Mouse (Mus musculus) layer of hippocampus, postnatal 36 days (tissue): ENCODE data around the gene Kcnd1. TPM values are rescaled to one million over a fixed set of nuclear protein-coding genes. Genes with fewer than 3 reads are reported as not detected.
"Not testable (repeated sequence)": the region's sequence is repeated elsewhere in the genome, so short reads cannot be mapped to it uniquely, and the experiment has no call there.

Experiments
- DNase-seq, 2 experiments: peaks; one replicate each; pipeline ENCODE4 v3.0.0; 2022
- total RNA-seq, 2 experiments: library from RNA; stranded (reverse); gene quantifications; 2 replicates each; pipeline ENCODE4 v1.2.3; 2021

Kcnd1 gene
- 10 to 100 TPM in 1 of 2 experiments, 1 to 10 TPM in 1; 7.3 to 10.3 TPM for total RNA-seq

DNA sequence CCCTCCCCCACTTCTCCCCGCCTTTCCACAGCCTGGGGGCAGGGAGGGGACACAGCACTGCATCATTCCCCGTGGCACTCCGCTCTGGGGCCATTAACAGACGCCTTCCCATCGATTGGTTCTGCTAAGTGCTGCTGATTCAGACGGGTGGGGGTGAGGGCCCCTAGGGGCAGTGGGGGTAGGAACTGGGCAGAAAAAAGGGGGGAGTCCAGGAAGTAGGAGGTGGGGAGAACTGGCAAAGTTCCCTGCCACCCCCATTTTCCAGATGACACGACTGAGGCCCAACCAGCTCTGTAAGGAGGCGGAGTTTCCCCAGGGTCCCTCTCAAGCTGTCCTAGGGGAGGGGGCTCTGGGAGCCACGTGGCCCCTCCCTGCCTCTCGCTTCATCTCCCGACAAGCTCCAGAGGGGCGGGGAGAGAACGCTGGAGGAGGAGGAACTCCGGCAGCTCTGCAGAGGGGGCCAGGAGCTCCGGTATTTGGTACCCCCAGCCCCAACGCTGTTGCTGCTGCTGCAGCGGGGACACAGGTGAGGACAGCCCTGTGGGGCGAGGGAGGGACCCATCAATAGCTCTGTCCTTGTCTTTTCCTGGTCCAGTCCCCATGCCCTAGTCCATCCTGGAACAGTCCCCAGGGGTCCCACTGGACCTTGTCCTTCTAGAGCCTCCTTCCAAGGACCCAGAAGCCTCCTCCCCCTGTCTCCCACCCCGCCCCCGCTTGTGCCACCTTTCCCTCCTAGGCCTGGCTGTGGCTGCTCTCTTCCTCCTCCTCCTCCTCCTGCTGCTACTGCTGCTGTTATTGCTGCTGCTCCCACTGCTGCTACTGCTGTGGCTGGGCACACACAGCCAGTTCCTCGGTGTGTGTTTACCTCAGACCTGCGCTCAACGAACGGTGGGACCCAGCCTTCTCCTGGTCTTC lies at the start of gene Kcnd1:
Kcnd1 (plus strand) TSS at position 425 of the 915 bp plus-strand sequence.
- peak; percentile 38 to 48 for DNase-seq

- no peak for DNase-seq
Observed at GRCm38 (mm10) chrX:7772766-7773165, 49.3 kb upstream of the Kcnd1 start.

- no peak for DNase-seq
Observed at GRCm38 (mm10) chrX:7775501-7776205, 46.4 kb upstream of the Kcnd1 start.

DNA sequence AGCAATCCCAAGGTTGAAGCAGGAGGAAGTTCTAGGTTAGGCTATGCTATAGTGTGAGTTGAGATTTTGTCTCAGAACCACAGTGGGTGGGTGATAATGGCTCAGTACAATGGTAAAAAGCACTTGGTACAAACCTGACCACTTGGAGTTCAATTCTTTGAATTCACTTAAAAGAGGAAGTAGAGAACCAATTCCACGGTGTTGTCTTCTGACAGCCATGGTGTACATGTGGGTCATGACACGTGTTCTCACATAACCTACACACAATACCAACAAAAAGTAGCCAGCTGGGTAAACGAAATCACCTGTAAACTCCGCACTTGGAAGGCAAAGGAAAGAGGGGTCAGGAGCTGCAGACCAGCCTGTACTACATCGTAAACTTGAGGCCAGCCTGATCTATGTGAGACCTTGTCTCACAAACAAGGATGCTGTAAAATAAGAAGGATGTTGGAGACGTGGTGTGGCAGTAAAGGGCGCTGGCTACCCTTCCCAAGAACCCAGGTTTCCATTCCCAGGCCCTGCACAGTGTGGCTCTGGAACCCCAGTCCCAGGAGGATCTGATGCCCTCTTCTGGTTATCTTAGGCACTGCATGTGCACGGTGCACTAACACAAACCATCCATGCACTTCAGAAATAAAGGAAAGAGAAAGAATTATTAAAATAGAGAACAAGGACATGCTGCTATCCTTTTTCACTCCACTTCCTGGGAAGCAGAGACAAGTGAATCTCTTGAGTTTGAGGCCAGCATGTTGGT lies 45.6 kb upstream of the Kcnd1 start:
- no peak for DNase-seq

DNA sequence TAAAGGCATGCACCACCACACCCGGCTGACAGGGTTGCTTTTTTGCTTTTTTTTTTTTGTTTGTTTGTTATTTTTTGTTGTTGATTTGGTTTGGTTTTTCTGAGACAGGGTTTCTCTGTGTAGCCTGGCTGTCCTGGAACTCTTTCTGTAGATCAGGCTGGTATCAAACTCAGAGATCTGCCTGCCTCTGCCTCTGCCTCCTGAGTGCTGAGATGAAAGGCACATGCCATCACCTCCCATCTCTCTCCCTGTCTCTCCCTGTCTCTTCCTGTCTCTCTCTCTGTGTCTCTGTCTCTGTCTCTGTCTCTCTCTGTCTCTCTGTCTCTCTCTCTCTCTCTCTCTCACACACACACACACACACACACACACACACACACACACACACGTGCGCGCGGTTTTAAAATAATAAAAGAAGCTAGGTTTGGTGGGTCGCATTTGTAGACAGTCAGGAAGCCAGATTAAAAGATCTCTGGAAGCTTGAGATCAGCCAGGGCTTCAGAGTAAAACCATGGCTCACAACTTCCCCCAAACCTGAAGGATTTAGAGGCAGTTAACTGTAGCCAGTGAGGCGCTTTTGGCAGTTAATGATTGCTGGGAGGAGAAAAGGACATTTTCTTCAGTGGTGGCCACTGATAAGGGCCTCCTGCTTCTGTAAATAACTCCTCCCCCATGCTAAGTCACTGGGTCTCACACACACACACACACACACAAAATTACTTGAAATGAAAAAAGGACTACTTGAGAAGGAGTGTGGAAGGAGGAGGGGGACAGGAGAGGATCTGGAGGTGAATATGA lies 43.4 kb upstream of the Kcnd1 start:
- DNase-seq: no peak

GRCm38 (mm10) chrX:7779294-7779693 lies 42.8 kb upstream of the Kcnd1 start:
- no peak for DNase-seq

DNA sequence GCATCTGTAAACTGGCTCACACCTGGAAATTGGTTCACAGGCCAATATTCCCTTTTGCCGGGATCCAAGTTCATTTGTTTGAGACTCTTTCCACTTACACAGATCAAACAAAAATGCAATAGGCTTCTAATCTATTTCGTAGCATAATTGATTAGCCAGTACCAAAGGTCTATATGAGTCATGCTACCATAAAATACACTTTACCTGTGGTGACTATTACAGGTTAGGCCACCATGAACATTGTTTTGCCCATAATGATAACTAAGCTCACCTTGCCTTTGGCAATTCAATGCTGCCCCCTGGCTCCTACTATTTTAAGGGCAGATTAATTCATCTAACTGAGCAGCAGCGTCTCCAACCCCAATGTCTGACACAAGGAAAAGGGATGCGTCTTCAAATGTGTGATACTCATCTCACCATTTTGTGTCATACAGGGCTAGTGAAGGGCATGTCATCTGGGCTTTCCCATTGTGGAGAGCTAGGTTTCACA lies 39.4 kb upstream of the Kcnd1 start:
- DNase-seq: no peak

GRCm38 (mm10) chrX:7789542-7790136 lies 32.5 kb upstream of the Kcnd1 start, which contains the start of gene Gripap1:
Gripap1 (plus strand) TSS chrX:7789765.
- peak; percentile 52 to 70 for DNase-seq

GRCm38 (mm10) chrX:7790309-7790708 lies 31.8 kb upstream of the Kcnd1 start:
- no peak for DNase-seq

GRCm38 (mm10) chrX:7793361-7793760 lies 28.7 kb upstream of the Kcnd1 start:
- no peak for DNase-seq

DNA sequence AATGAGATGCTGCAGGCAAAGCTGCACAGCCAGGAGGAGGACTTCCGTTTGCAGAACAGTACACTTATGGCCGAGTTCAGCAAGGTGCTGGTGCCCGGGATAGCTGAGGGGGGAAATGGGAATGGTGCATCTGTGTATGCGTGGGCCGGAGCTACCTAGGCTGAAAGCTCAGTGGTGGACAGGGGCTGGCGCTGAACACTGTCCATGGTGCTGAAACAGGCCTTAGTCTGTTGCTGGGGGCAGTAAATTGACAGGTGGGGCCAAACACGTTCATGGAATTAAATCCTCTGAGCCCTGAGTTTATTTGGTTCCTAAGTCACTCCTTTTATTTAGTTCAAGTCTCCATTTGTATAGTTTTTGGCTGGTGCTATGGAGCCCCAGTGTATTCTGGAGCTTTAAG lies 27.1 kb upstream of the Kcnd1 start:
- no peak for DNase-seq

DNA sequence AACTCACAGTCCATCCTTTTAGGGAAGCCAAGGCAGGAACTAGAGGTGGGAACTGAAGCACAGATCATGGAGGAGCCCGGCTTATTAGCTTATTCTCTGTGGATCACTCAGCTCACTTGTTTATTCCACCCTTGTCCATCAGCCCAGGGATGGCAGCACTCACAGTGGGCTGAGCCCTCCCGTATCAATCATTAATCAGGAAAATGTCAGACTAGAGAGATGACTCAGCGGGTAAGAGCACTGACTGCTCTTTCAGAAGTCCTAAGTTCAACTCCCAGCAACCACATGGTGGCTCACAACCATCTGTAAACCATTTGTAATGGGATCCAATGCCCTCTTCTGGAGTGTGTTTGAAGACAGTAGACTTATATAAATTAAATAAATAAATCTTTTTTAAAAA lies 24.8 kb upstream of the Kcnd1 start:
- DNase-seq: no peak

- DNase-seq: not testable (repeated sequence)
Observed at GRCm38 (mm10) chrX:7802157-7802556, 19.9 kb upstream of the Kcnd1 start.

GRCm38 (mm10) chrX:7815016-7815415 lies 7.1 kb upstream of the Kcnd1 start:
- DNase-seq: not testable (repeated sequence)

DNA sequence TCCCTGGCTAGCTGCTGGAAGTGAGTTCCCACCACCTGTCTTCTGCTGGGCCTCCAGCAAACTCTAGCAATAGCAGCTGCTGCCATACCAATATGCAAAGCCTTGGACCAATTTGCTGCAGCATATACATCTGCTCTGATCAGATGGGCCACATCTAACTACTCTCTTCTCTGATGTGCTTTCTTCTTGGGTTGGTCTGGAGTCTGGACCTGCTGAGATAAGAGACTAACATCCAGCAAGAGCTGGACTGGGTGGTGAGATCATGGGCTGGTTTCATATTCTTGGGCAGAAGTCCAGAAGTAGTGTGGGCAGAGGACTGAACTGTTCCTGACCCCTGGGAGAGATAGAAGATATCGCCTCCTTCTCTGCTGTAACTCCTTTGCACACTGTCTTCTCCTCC lies 15.1 kb downstream of the Kcnd1 start:
- no peak for DNase-seq

DNA sequence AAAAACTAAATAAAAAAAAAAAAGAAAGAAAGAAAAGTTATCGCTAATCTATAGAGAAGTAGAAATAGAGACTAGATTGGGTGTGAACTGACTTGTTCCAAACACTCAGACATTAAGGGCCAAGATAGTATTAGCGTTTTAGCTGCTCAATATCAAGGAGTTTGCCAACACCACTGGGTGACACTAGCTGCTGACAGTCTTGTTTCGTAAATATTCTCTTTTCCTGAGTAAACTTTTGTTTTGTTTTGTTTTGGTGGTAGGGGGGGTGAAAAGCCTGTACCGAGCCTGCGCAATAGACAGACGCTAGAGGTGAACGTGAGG lies 18.7 kb downstream of the Kcnd1 start:
- no peak for DNase-seq

DNA sequence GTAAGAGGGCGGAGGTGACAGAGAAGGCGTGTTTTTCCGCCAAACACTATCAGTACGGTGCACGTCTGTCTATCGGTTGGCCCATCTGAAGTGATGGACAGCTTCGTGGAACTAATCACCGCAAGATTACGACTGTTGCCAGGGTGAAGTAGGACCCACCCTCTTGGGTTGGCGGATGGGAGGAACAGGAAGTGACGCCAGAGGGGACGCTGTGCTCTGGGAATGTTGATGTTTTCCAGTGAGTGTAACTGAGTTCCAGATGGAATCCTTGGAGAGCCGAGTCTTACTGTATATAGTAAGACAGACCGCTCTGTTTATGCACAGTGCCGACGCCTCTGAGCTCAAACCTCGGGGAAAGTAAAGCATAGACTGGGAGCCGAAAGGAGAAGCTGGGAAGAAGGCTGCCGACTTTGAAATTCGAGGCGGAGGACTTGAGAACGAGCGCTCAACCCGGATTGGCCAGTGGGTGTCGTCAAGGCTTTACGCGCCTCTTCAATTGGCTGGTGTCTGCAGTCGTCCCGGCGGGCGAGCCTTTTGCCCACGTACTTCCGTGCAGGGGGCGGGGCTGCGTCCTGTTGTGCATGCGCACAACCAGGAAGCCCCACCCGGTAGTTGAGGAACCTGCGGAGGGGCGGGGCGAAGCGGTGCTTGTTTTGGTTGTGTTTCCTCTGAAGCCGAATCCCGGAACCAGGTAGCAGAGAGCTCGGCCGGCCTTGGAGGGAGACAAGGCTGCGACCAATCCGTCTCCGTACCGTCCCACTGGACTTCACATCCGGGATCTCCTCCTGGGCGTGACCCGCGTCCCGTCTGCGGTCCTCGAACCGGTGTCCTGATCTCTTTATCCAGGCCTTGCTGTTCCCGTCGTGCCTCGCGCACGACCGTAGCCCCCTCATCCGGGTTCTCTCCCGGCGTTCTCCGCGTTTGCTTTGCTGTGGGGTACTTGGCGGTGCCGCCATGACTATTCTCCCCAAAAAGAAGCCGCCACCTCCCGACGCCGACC lies 19.4 kb downstream of the Kcnd1 start, which contains the start of gene Otud5:
Otud5 (plus strand) TSS at position 202 of the 1,000 bp plus-strand sequence.
- peak; percentile 90 to 93 for DNase-seq

- DNase-seq: peak in 1 of 2 experiments; percentile 6
Observed at GRCm38 (mm10) chrX:7842318-7842717, 20.2 kb downstream of the Kcnd1 start.

DNA sequence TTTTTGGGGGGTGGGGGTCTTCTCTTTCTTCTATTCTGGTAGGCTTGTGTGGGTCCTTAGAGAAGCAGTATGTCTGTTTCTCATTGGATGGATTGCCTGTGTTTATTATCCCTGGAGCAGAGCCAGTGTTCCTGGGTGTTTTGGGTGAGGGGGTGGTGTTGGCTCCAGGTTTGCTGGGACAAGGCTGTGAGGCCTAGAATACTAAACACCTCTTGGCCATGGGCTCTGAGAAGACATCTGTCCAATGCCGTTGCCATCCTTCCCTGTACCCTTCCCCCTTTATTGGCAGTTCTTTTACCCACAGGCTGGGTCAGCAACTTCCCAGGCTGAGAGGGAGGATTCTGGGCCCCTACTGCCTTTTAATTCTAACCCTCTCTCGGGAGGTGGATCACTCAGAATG lies 25.8 kb downstream of the Kcnd1 start:
- DNase-seq: peak; percentile 5 to 6

DNA sequence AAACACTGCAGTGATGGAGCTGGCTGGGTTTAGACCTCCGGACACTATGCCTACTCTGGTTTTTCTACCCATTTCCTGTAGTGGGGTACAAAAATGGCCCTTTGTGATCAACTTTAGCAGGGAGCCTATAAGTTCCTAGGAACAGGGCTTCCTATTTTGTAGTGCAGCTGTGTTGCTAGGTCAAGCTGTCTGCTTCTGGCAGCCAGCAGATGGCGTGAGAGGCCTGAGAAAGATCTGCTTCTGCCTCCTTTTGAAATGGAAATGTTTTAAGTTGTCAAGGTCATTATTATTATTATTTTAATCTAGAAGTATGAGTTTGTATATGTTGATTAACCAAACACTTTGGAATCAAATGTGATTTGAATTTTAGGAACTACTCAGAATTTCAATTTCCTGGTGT lies 32.5 kb downstream of the Kcnd1 start:
- DNase-seq: no peak
